Mouse (Mus musculus): Measurements from ENCODE around the gene Olfr959. TPM values are rescaled to one million over a fixed set of nuclear protein-coding genes. Genes with fewer than 3 reads are reported as not detected.

Olfr959 gene
- total RNA-seq (2015) (not detected in 2 replicates), total RNA-seq (2017) (not detected in 2 replicates)

- ATAC-seq (replicated peaks; ENCODE audit: poor library complexity): no peak
Measured at GRCm38 (mm10) chr9:39575469-39575868, at the start of gene Olfr959. TSS of gene Olfr959 (minus strand) at chr9:39575569.

GRCm38 (mm10) chr9:39624711-39625110, 49.3 kb upstream of the Olfr959 start:
- ATAC-seq (replicated peaks; ENCODE audit: poor library complexity): no peak

- no peak; the same call in 1 of the 2 replicates for ATAC-seq (replicated peaks; ENCODE audit: poor library complexity)
Measured at GRCm38 (mm10) chr9:39623783-39624182, 48.4 kb upstream of the Olfr959 start.

- no peak for ATAC-seq (replicated peaks; ENCODE audit: poor library complexity)
Measured at GRCm38 (mm10) chr9:39621073-39621472, 45.7 kb upstream of the Olfr959 start, which contains the start of gene Olfr960. TSS of gene Olfr960 (plus strand) at chr9:39621373.

- ATAC-seq (replicated peaks; ENCODE audit: poor library complexity): no peak
Measured at GRCm38 (mm10) chr9:39611953-39612352, 36.6 kb upstream of the Olfr959 start.

GRCm38 (mm10) chr9:39610355-39610754, 35.0 kb upstream of the Olfr959 start, which contains the start of gene Olfr148:
TSS of gene Olfr148 (plus strand) at chr9:39610655.
- ATAC-seq (replicated peaks; ENCODE audit: poor library complexity): no peak

GRCm38 (mm10) chr9:39608497-39608896, 33.1 kb upstream of the Olfr959 start:
- ATAC-seq (replicated peaks; ENCODE audit: poor library complexity): no peak

GRCm38 (mm10) chr9:39603999-39604453, 28.7 kb upstream of the Olfr959 start, which contains the start of gene AW551984:
TSS of gene AW551984 (minus strand) at chr9:39604403.
- ATAC-seq (replicated peaks; ENCODE audit: poor library complexity): no peak

- ATAC-seq (replicated peaks; ENCODE audit: poor library complexity): no peak
Measured at GRCm38 (mm10) chr9:39603333-39603845, 28.0 kb upstream of the Olfr959 start.

GRCm38 (mm10) chr9:39602536-39603332, 27.4 kb upstream of the Olfr959 start:
- ATAC-seq (replicated peaks; ENCODE audit: poor library complexity): no peak

GRCm38 (mm10) chr9:39577050-39577449, 1.7 kb upstream of the Olfr959 start:
- ATAC-seq (replicated peaks; ENCODE audit: poor library complexity): no peak

GRCm38 (mm10) chr9:39558349-39558647, 17.1 kb downstream of the Olfr959 start:
- no peak for ATAC-seq (replicated peaks; ENCODE audit: poor library complexity)

- no peak for ATAC-seq (replicated peaks; ENCODE audit: poor library complexity)
Measured at GRCm38 (mm10) chr9:39557529-39558348, 17.6 kb downstream of the Olfr959 start.

GRCm38 (mm10) chr9:39553946-39554345, 21.4 kb downstream of the Olfr959 start, which contains the start of gene Olfr958:
TSS of gene Olfr958 (minus strand) at chr9:39554054.
- no peak for ATAC-seq (replicated peaks; ENCODE audit: poor library complexity)

GRCm38 (mm10) chr9:39550806-39551205, 24.6 kb downstream of the Olfr959 start:
- no peak for ATAC-seq (replicated peaks; ENCODE audit: poor library complexity)

- ATAC-seq (replicated peaks; ENCODE audit: poor library complexity): no peak
Measured at GRCm38 (mm10) chr9:39523616-39524285, 51.6 kb downstream of the Olfr959 start.

Other genes with a start within 250 kb of the Olfr959 start
- gene Olfr948, start 249.5 kb downstream of the Olfr959 start, total RNA-seq (2015): not detected in 2 replicates
- gene Olfr948, start 249.5 kb downstream of the Olfr959 start, total RNA-seq (2017): not detected in 2 replicates
- not detected in 2 replicates for gene Olfr951, start 188.2 kb downstream of the Olfr959 start, total RNA-seq (2015)
- not detected in 2 replicates for gene Olfr951, start 188.2 kb downstream of the Olfr959 start, total RNA-seq (2017)
- not detected in 2 replicates for gene Olfr952, start 148.4 kb downstream of the Olfr959 start, total RNA-seq (2015)
- not detected in 2 replicates for gene Olfr952, start 148.4 kb downstream of the Olfr959 start, total RNA-seq (2017)
- not detected in 2 replicates for gene Olfr954, start 118.9 kb downstream of the Olfr959 start, total RNA-seq (2015)
- not detected in 2 replicates for gene Olfr954, start 118.9 kb downstream of the Olfr959 start, total RNA-seq (2017)
- not detected in 2 replicates for gene Olfr955, start 103.6 kb downstream of the Olfr959 start, total RNA-seq (2015)
- gene Olfr955, start 103.6 kb downstream of the Olfr959 start, total RNA-seq (2017): not detected in 2 replicates
- not detected in 2 replicates for gene Olfr44, start 81.6 kb downstream of the Olfr959 start, total RNA-seq (2015)
- gene Olfr44, start 81.6 kb downstream of the Olfr959 start, total RNA-seq (2017): not detected in 2 replicates
- not detected in 2 replicates for gene Olfr957, start 59.8 kb downstream of the Olfr959 start, total RNA-seq (2015)
- not detected in 2 replicates for gene Olfr957, start 59.8 kb downstream of the Olfr959 start, total RNA-seq (2017)
- gene Olfr958, start 21.5 kb downstream of the Olfr959 start, total RNA-seq (2015): not detected in 2 replicates
- gene Olfr958, start 21.5 kb downstream of the Olfr959 start, total RNA-seq (2017): not detected in 2 replicates
- not detected in 2 replicates for gene AW551984, start 28.8 kb upstream of the Olfr959 start, total RNA-seq (2015)
- not detected in 2 replicates for gene AW551984, start 28.8 kb upstream of the Olfr959 start, total RNA-seq (2017)
- gene Olfr148, start 35.1 kb upstream of the Olfr959 start, total RNA-seq (2015): not detected in 2 replicates
- gene Olfr148, start 35.1 kb upstream of the Olfr959 start, total RNA-seq (2017): not detected in 2 replicates
- not detected in 2 replicates for gene Olfr960, start 45.8 kb upstream of the Olfr959 start, total RNA-seq (2015)
- gene Olfr960, start 45.8 kb upstream of the Olfr959 start, total RNA-seq (2017): not detected in 2 replicates
- gene Olfr961, start 69.5 kb upstream of the Olfr959 start, total RNA-seq (2015): not detected in 2 replicates
- not detected in 2 replicates for gene Olfr961, start 69.5 kb upstream of the Olfr959 start, total RNA-seq (2017)
- gene Olfr963, start 91.6 kb upstream of the Olfr959 start, total RNA-seq (2015): not detected in 2 replicates
- gene Olfr963, start 91.6 kb upstream of the Olfr959 start, total RNA-seq (2017): not detected in 2 replicates
- not detected in 2 replicates for gene Olfr149, start 131.5 kb upstream of the Olfr959 start, total RNA-seq (2015)
- gene Olfr149, start 131.5 kb upstream of the Olfr959 start, total RNA-seq (2017): not detected in 2 replicates
- not detected in 2 replicates for gene Olfr965, start 135.8 kb upstream of the Olfr959 start, total RNA-seq (2015)
- gene Olfr965, start 135.8 kb upstream of the Olfr959 start, total RNA-seq (2017): not detected in 2 replicates
- not detected in 2 replicates for gene Olfr150, start 155.4 kb upstream of the Olfr959 start, total RNA-seq (2015)
- not detected in 2 replicates for gene Olfr150, start 155.4 kb upstream of the Olfr959 start, total RNA-seq (2017)
- gene Olfr967, start 170.7 kb upstream of the Olfr959 start, total RNA-seq (2015): not detected in 2 replicates
- gene Olfr967, start 170.7 kb upstream of the Olfr959 start, total RNA-seq (2017): not detected in 2 replicates
- gene Olfr968, start 207.7 kb upstream of the Olfr959 start, total RNA-seq (2015): not detected in 2 replicates
- gene Olfr968, start 207.7 kb upstream of the Olfr959 start, total RNA-seq (2017): not detected in 2 replicates
- not detected in 2 replicates for gene Olfr969, start 215.4 kb upstream of the Olfr959 start, total RNA-seq (2015)
- not detected in 2 replicates for gene Olfr969, start 215.4 kb upstream of the Olfr959 start, total RNA-seq (2017)
- not detected in 2 replicates for gene Olfr970, start 233.3 kb upstream of the Olfr959 start, total RNA-seq (2015)
- not detected in 2 replicates for gene Olfr970, start 233.3 kb upstream of the Olfr959 start, total RNA-seq (2017)

Measured in megakaryocyte progenitor cell, adult 5-6 weeks (primary cell).